In genomic region chr7:49668260-49668857, GRCm38 (mm10) we compare ENCODE assay signal across 27 mouse cellular contexts. TPM values are rescaled to one million over a fixed set of nuclear protein-coding genes. Genes with fewer than 3 reads are reported as not detected.
"Had no signal": no experiment of that assay in that cellular context is flagged by ENCODE, and none has a peak within 500 bp of the region (broad histone marks: within the 10 kb centered on the region; RNA-seq: fewer than 3 reads in every experiment).

No protein-coding gene starts in this region.

- ATAC-seq: hindbrain, postnatal 0 days; inflammation-experienced regulatory T-cells, adult 6 months; intestine, embryonic 16.5 days; lung, postnatal 0 days had no signal

- H3K4me3 ChIP-seq: layer of hippocampus, adult 2 months; liver, embryonic 13.5 days; megakaryocyte, embryonic 14.5 days; neural tube, embryonic 12.5 days; neural tube, embryonic 15.5 days had no signal

- DNase-seq: kidney, adult 18-20 months; kidney, adult 9 months; kidney, postnatal 25 days; layer of hippocampus, adult 9-11 months; liver, embryonic 13.5 days; lung, embryonic 14.5 days; right cerebral cortex, postnatal 25 days; thymus, adult 18-20 months; thymus, postnatal 36 days had no signal

- H3K27ac ChIP-seq: hindbrain, postnatal 0 days; layer of hippocampus, adult 2 months; liver, embryonic 13.5 days; macrophage; neural tube, embryonic 12.5 days; neural tube, embryonic 15.5 days had no signal

- H3K36me3 ChIP-seq: liver, embryonic 13.5 days; neural tube, embryonic 12.5 days; neural tube, embryonic 15.5 days had no signal

- H3K9ac ChIP-seq: liver, embryonic 13.5 days; lung, embryonic 14.5 days; neural tube, embryonic 12.5 days; neural tube, embryonic 15.5 days had no signal

- H3K4me2 ChIP-seq: liver, embryonic 13.5 days; lung, embryonic 14.5 days; neural tube, embryonic 12.5 days; neural tube, embryonic 15.5 days had no signal

- H3K4me1 ChIP-seq: liver, embryonic 13.5 days; megakaryocyte, embryonic 14.5 days; neural tube, embryonic 12.5 days; neural tube, embryonic 15.5 days had no signal

- H3K9me3 ChIP-seq: liver, embryonic 13.5 days; megakaryocyte, embryonic 14.5 days; neural tube, embryonic 12.5 days; neural tube, embryonic 15.5 days had no signal

RNA-seq across cellular contexts. Expression of gene Dbx1, which starts 31.7 kb away (rescaled TPM):
- polyA plus RNA-seq: inflammation-experienced regulatory T-cells, adult 6 months; intestine, embryonic 16.5 days; kidney, embryonic 16.5 days; large intestine, adult 2 months; limb, embryonic 11.5 days; liver, adult 2 months; liver, embryonic 16.5 days; lung, embryonic 14.5 days; lung, postnatal 0 days; macrophage; small intestine, adult 2 months; spleen, adult 2 months; testis, adult 2 months; urinary bladder, adult 2 months had no signal
